Mouse (Mus musculus) embryonic facial prominence, embryonic 13.5 days (tissue): Measurements from ENCODE around the gene Fam186b. TPM values are rescaled to one million over a fixed set of nuclear protein-coding genes. Genes with fewer than 3 reads are reported as not detected.

Source experiments
- ATAC-seq: fragments of 200-750 bp; cut with Nextera tagmentation; 2 replicates; pipeline ENCODE4 v1.8.0; 2017; ENCODE audit warnings: low read depth; ENCODE audit not compliant: insufficient number of reproducible peaks, insufficient read depth, low FRiP score, low TSS enrichment
- H3K27ac ChIP-seq: fragments of 300-500 bp; sonication (generic); 2 replicates; pipeline ENCODE4 v1.5.1; 2015; ENCODE audit warnings: moderate library complexity, mild to moderate bottlenecking, inconsistent platforms
- H3K27me3 ChIP-seq: fragments of 300-500 bp; sonication (generic); 2 replicates; pipeline ENCODE4 v1.6.1; 2015; ENCODE audit warnings: mild to moderate bottlenecking, inconsistent platforms
- H3K36me3 ChIP-seq: fragments of 300-500 bp; sonication (generic); 2 replicates; pipeline ENCODE4 v1.6.1; 2015; ENCODE audit warnings: mild to moderate bottlenecking, inconsistent platforms
- H3K4me1 ChIP-seq: fragments of 300-500 bp; sonication (generic); 2 replicates; pipeline ENCODE4 v1.6.1; 2015; ENCODE audit warnings: inconsistent platforms
- H3K4me2 ChIP-seq: fragments of 300-500 bp; sonication (generic); 2 replicates; pipeline ENCODE4 v1.6.1; 2015; ENCODE audit warnings: moderate library complexity, mild to moderate bottlenecking, inconsistent platforms
- H3K4me3 ChIP-seq: fragments of 300-500 bp; sonication (generic); 2 replicates; pipeline ENCODE4 v1.5.1; 2015; ENCODE audit warnings: mild to moderate bottlenecking, inconsistent platforms
- H3K9ac ChIP-seq: fragments of 300-500 bp; sonication (generic); 2 replicates; pipeline ENCODE4 v1.6.1; 2015; ENCODE audit warnings: mild to moderate bottlenecking, inconsistent platforms
- H3K9me3 ChIP-seq: fragments of 300-500 bp; sonication (generic); 2 replicates; pipeline ENCODE4 v1.6.1; 2016; ENCODE audit warnings: inconsistent platforms
- WGBS: fragments of 180-500 bp; shearing (Covaris S2); methylation state at CpG from one replicate; pipeline ENCODE4 v1.1.7; 2015; ENCODE audit warnings: mixed read lengths; 5-methylcytosine and 5-hydroxymethylcytosine counted together
- polyA plus RNA-seq: library from polyadenylated mRNA; unstranded; fragments of >200 nt; fragmentation: Nextera tagmentation; extraction: Ambion mirVana; gene quantifications from 2 replicates; pipeline ENCODE4 v1.2.1, GENCODE M21; 2015

Gene Fam186b
- polyA plus RNA-seq, 1 experiment from 2014 or later = 0.42 TPM

GRCm38 (mm10) chr15:99294287-99294686 is 1.4 kb downstream of the Fam186b start:
- Histone ChIP-seq H3K27ac (peak overlapping the region; percentile 85), H3K36me3 (no peaks in the 10 kb centered on the region), H3K9ac (peak overlapping the region; percentile 79), H3K9me3 (no peaks in the 10 kb centered on the region), H3K4me2 (peak overlapping the region; percentile 76), H3K27me3 (no peaks in the 10 kb centered on the region), H3K4me3 (peak overlapping the region; percentile 67), H3K4me1 (peaks cover 20% of the 10 kb centered on the region)
- ATAC-seq = no peak
- WGBS = 31% methylated on average over 16 of the region's 16 CpGs

- no peak for ATAC-seq
- H3K4me2 ChIP-seq = no peak overlapping the region
- H3K27ac ChIP-seq = no peak overlapping the region
- peaks cover 6% of the 10 kb centered on the region for H3K4me1 ChIP-seq
- H3K4me3 ChIP-seq = no peak overlapping the region
- H3K9ac ChIP-seq = no peak overlapping the region
- 84% methylated on average over 11 of the region's 11 CpGs for WGBS
- H3K36me3 ChIP-seq = no peaks in the 10 kb centered on the region
- H3K9me3 ChIP-seq = no peaks in the 10 kb centered on the region
- no peaks in the 10 kb centered on the region for H3K27me3 ChIP-seq
Observed at GRCm38 (mm10) chr15:99290586-99290985, 5.1 kb downstream of the Fam186b start.

GRCm38 (mm10) chr15:99285189-99285535 is 10.5 kb downstream of the Fam186b start:
- no peak for ATAC-seq

GRCm38 (mm10) chr15:99284527-99285188 is 11.0 kb downstream of the Fam186b start:
- H3K4me2 ChIP-seq = no peak overlapping the region
- no peaks in the 10 kb centered on the region for H3K9me3 ChIP-seq
- H3K27ac ChIP-seq = no peak overlapping the region
- ATAC-seq = no peak
- 50% methylated on average over 14 of the region's 14 CpGs for WGBS
- H3K9ac ChIP-seq = 0 out of 2 replicates have a peak overlapping the region, but pooled peaks have one; percentile 11
- H3K4me1 ChIP-seq = no peaks in the 10 kb centered on the region
- no peaks in the 10 kb centered on the region for H3K27me3 ChIP-seq
- no peak overlapping the region for H3K4me3 ChIP-seq
- no peaks in the 10 kb centered on the region for H3K36me3 ChIP-seq

More at GRCm38 (mm10) chr15:99285189-99285535, 10.5 kb downstream of the Fam186b start:
- no peaks in the 10 kb centered on the region for H3K4me1 ChIP-seq
- H3K27ac ChIP-seq = no peak overlapping the region
- no peak overlapping the region for H3K4me3 ChIP-seq
- H3K4me2 ChIP-seq = no peak overlapping the region
- no peaks in the 10 kb centered on the region for H3K9me3 ChIP-seq
- no peak overlapping the region for H3K9ac ChIP-seq
- WGBS = 51% methylated on average over 8 of the region's 8 CpGs
- H3K27me3 ChIP-seq = no peaks in the 10 kb centered on the region
- H3K36me3 ChIP-seq = no peaks in the 10 kb centered on the region

GRCm38 (mm10) chr15:99283456-99283855 is 12.2 kb downstream of the Fam186b start:
- Histone ChIP-seq H3K9ac (no peak overlapping the region), H3K9me3 (no peaks in the 10 kb centered on the region), H3K36me3 (no peaks in the 10 kb centered on the region), H3K27me3 (no peaks in the 10 kb centered on the region), H3K4me1 (0 out of 2 replicates have a peak, but pooled peaks cover 1% of the 10 kb centered on the region), H3K27ac (no peak overlapping the region), H3K4me3 (no peak overlapping the region), H3K4me2 (no peak overlapping the region)
- WGBS = 71% methylated on average over 10 of the region's 10 CpGs
- ATAC-seq = no peak

GRCm38 (mm10) chr15:99278271-99278670 is 17.4 kb downstream of the Fam186b start:
- Histone ChIP-seq H3K27ac (no peak overlapping the region), H3K4me3 (no peak overlapping the region), H3K4me1 (peaks cover 4% of the 10 kb centered on the region; the same call in 1 of the 2 replicates), H3K27me3 (no peaks in the 10 kb centered on the region), H3K36me3 (no peaks in the 10 kb centered on the region), H3K9me3 (no peaks in the 10 kb centered on the region), H3K9ac (no peak overlapping the region), H3K4me2 (no peak overlapping the region)
- no peak for ATAC-seq
- 79% methylated on average over 7 of the region's 7 CpGs for WGBS

- no peak for ATAC-seq
- Histone ChIP-seq H3K9ac (no peak overlapping the region), H3K4me1 (peaks cover 10% of the 10 kb centered on the region; the same call in 1 of the 2 replicates), H3K36me3 (no peaks in the 10 kb centered on the region), H3K4me2 (no peak overlapping the region), H3K9me3 (no peaks in the 10 kb centered on the region), H3K4me3 (no peak overlapping the region), H3K27ac (no peak overlapping the region), H3K27me3 (no peaks in the 10 kb centered on the region)
- 79% methylated on average over 8 of the region's 8 CpGs for WGBS
Observed at GRCm38 (mm10) chr15:99276095-99276494, 19.6 kb downstream of the Fam186b start.

GRCm38 (mm10) chr15:99265679-99266078 is 30.0 kb downstream of the Fam186b start:
- H3K27ac ChIP-seq = no peak overlapping the region
- H3K4me2 ChIP-seq = no peak overlapping the region
- no peaks in the 10 kb centered on the region; the same call in 1 of the 2 replicates for H3K4me1 ChIP-seq
- H3K27me3 ChIP-seq = no peaks in the 10 kb centered on the region
- no peak for ATAC-seq
- no peaks in the 10 kb centered on the region for H3K36me3 ChIP-seq
- H3K4me3 ChIP-seq = no peak overlapping the region
- H3K9me3 ChIP-seq = no peaks in the 10 kb centered on the region
- WGBS = 22% methylated on average over 4 of the region's 4 CpGs
- no peak overlapping the region for H3K9ac ChIP-seq

- Histone ChIP-seq H3K9ac (no peak overlapping the region), H3K27ac (no peak overlapping the region), H3K4me3 (no peak overlapping the region), H3K36me3 (no peaks in the 10 kb centered on the region), H3K9me3 (no peaks in the 10 kb centered on the region), H3K4me1 (peaks cover 5% of the 10 kb centered on the region; the same call in 1 of the 2 replicates), H3K27me3 (no peaks in the 10 kb centered on the region), H3K4me2 (no peak overlapping the region)
- ATAC-seq = no peak
- 49% methylated on average over 2 of the region's 2 CpGs for WGBS
Observed at GRCm38 (mm10) chr15:99264363-99264762, 31.3 kb downstream of the Fam186b start.

- 62% methylated on average over 10 of the region's 10 CpGs for WGBS
- no peak overlapping the region for H3K27ac ChIP-seq
- no peaks in the 10 kb centered on the region for H3K36me3 ChIP-seq
Observed at GRCm38 (mm10) chr15:99262702-99263101, 33.0 kb downstream of the Fam186b start.

GRCm38 (mm10) chr15:99259730-99260252 is 35.9 kb downstream of the Fam186b start:
- Histone ChIP-seq H3K4me3 (peak overlapping the region; percentile 17), H3K27me3 (no peaks in the 10 kb centered on the region), H3K9me3 (no peaks in the 10 kb centered on the region), H3K9ac (no peak overlapping the region), H3K4me2 (peak overlapping the region; percentile 50), H3K27ac (peak overlapping the region; percentile 57; the same call in 1 of the 2 replicates), H3K4me1 (0 out of 2 replicates have a peak, but pooled peaks cover 5% of the 10 kb centered on the region), H3K36me3 (no peaks in the 10 kb centered on the region)
- no peak for ATAC-seq
- 1% methylated on average over 7 of the region's 10 CpGs for WGBS

More at GRCm38 (mm10) chr15:99262702-99263101, 33.0 kb downstream of the Fam186b start:
- H3K4me2 ChIP-seq = no peak overlapping the region
- no peak overlapping the region for H3K4me3 ChIP-seq
- no peaks in the 10 kb centered on the region for H3K9me3 ChIP-seq
- no peaks in the 10 kb centered on the region for H3K27me3 ChIP-seq
- H3K9ac ChIP-seq = no peak overlapping the region
- ATAC-seq = no peak
- peaks cover 5% of the 10 kb centered on the region; the same call in 1 of the 2 replicates for H3K4me1 ChIP-seq
